In genomic region chr17:4865621-4866020, GRCm38 (mm10) we compare ENCODE assay signal across 10 mouse cellular contexts.
DNase-seq lines count a peak whose midpoint lies in the region; ATAC-seq lines count a peak whose summit lies in the region.
"Had no signal": no experiment of that assay in that cellular context is flagged by ENCODE, and none has a peak within 500 bp of the region (broad histone marks: within the 10 kb centered on the region; RNA-seq: fewer than 3 reads in every experiment).

No protein-coding gene starts in this region.

- no peaks in the 10 kb centered on the region for H3K9me3 ChIP-seq in heart, embryonic 13.5 days

- H3K4me3 ChIP-seq in heart, embryonic 13.5 days, result no peak overlapping the region
- H3K4me3 ChIP-seq: erythroblast, embryonic 14.5 days; myocyte had no signal

- peaks cover 22% of the 10 kb centered on the region for H3K4me1 ChIP-seq in heart, embryonic 13.5 days

- peak overlapping the region; percentile 30 for H3K4me2 ChIP-seq in heart, embryonic 13.5 days

- no peaks in the 10 kb centered on the region for H3K27me3 ChIP-seq in heart, embryonic 13.5 days (replicated peaks)

- no peak for DNase-seq in heart, postnatal 4 days
- peak; percentile 62 for DNase-seq in brain, embryonic 18.5 days (ENCODE audit: low read depth, low spot score)
- peak; percentile 42 for DNase-seq in gonadal fat pad, adult 2 months (ENCODE audit: low read depth)
- peak; percentile 24 to 35 for DNase-seq in left cerebral cortex, adult 8-10 months (ENCODE audit: low spot score in 2 of 2)
- peak; percentile 35 to 53 for DNase-seq in right cerebral cortex, postnatal 36 days (ENCODE audit: low spot score in 2 of 2)
- DNase-seq in T-cell, adult 2 months (ENCODE audit: low spot score), result no peak
- DNase-seq in gastrocnemius, postnatal 36 days, result no peak

- H3K27ac ChIP-seq in heart, embryonic 13.5 days (replicated peaks), result peak overlapping the region; percentile 30; the same call in 1 of the 2 replicates

- no peaks in the 10 kb centered on the region for H3K36me3 ChIP-seq in heart, embryonic 13.5 days

- 0 out of 2 replicates have a peak overlapping the region, but pooled peaks have one; percentile 12 for H3K9ac ChIP-seq in heart, embryonic 13.5 days

- intact Hi-C loops in gastrocnemius, postnatal 36 days (cut with DNase I), result no loop called here

- WGBS in heart, embryonic 13.5 days, result 64% methylated on average over 10 of the region's 10 CpGs

- ATAC-seq in heart, embryonic 13.5 days (ENCODE audit: extremely low read depth, insufficient number of reproducible peaks, low FRiP score, low TSS enrichment), result no peak

Comparison
In these comparisons a context has a peak if more than half of its experiments do, and no peak if none do; other contexts are left out.
1. DNase-seq: peak in brain, embryonic 18.5 days (single experiment), gonadal fat pad, adult 2 months (single experiment), left cerebral cortex, adult 8-10 months (2 of 2) and right cerebral cortex, postnatal 36 days (2 of 2); none in heart, postnatal 4 days (single experiment), T-cell, adult 2 months (single experiment) and gastrocnemius, postnatal 36 days (0 of 2).